Mouse (Mus musculus) liver, embryonic 16.5 days (tissue): ENCODE measurements around the gene Abca3. TPM values are rescaled to one million over a fixed set of nuclear protein-coding genes. Genes with fewer than 3 reads are reported as not detected.

ENCODE experiments used
- ATAC-seq: fragments of 200-750 bp; cut with Nextera tagmentation; 2 replicates; pipeline ENCODE4 v1.8.0; 2017; ENCODE audit warnings: low read depth, mild to moderate bottlenecking, moderate number of reproducible peaks, moderate library complexity
- H3K27ac ChIP-seq: fragments of 300-500 bp; sonication (generic); 2 replicates; pipeline ENCODE4 v1.5.1; 2014; ENCODE audit warnings: mild to moderate bottlenecking, low read length
- H3K27me3 ChIP-seq: fragments of 300-500 bp; sonication (generic); 2 replicates; pipeline ENCODE4 v1.6.1; 2014; ENCODE audit warnings: low read depth, low read length, mixed read lengths; ENCODE audit not compliant: control insufficient read depth, insufficient read depth
- H3K36me3 ChIP-seq: fragments of 300-500 bp; sonication (generic); 2 replicates; pipeline ENCODE4 v1.6.1; 2014; ENCODE audit warnings: mild to moderate bottlenecking; ENCODE audit not compliant: control insufficient read depth, insufficient read depth
- H3K4me1 ChIP-seq: fragments of 300-500 bp; sonication (generic); 2 replicates; pipeline ENCODE4 v1.6.1; 2014; ENCODE audit warnings: low read depth, low read length, mixed read lengths; ENCODE audit not compliant: control insufficient read depth
- H3K4me2 ChIP-seq: fragments of 300-500 bp; sonication (generic); 2 replicates; pipeline ENCODE4 v1.6.1; 2014; ENCODE audit warnings: low read depth, low read length, mixed read lengths
- H3K4me3 ChIP-seq: fragments of 300-500 bp; sonication (generic); 2 replicates; pipeline ENCODE4 v1.5.1; 2014; ENCODE audit warnings: low read depth, mild to moderate bottlenecking, low read length
- H3K9ac ChIP-seq: fragments of 300-500 bp; sonication (generic); 2 replicates; pipeline ENCODE4 v1.6.1; 2014; ENCODE audit warnings: low read depth, low read length
- H3K9me3 ChIP-seq: fragments of 300-500 bp; sonication (generic); replicated peaks from 2 replicates; pipeline ENCODE4 v1.6.1; 2016; ENCODE audit warnings: low read length; ENCODE audit not compliant: control insufficient read depth
- whole genome bisulfite sequencing: fragments of 180-500 bp; shearing (Covaris S2); extraction: QIAGEN DNeasy Blood & Tissue Kit; methylation state at CpG from one replicate; pipeline ENCODE4 v1.1.7; 2014; ENCODE audit not compliant: insufficient replicate concordance; 5-methylcytosine and 5-hydroxymethylcytosine counted together
- polyA plus RNA-seq: library from polyadenylated mRNA; unstranded; fragments of >200 nt; fragmentation: Nextera tagmentation; extraction: Ambion mirVana; gene quantifications from 2 replicates; pipeline ENCODE4 v1.2.1, GENCODE M21; 2015

The Abca3 gene
- polyA plus RNA-seq, 1 experiment from 2014 or later, result 15.0 TPM

DNA sequence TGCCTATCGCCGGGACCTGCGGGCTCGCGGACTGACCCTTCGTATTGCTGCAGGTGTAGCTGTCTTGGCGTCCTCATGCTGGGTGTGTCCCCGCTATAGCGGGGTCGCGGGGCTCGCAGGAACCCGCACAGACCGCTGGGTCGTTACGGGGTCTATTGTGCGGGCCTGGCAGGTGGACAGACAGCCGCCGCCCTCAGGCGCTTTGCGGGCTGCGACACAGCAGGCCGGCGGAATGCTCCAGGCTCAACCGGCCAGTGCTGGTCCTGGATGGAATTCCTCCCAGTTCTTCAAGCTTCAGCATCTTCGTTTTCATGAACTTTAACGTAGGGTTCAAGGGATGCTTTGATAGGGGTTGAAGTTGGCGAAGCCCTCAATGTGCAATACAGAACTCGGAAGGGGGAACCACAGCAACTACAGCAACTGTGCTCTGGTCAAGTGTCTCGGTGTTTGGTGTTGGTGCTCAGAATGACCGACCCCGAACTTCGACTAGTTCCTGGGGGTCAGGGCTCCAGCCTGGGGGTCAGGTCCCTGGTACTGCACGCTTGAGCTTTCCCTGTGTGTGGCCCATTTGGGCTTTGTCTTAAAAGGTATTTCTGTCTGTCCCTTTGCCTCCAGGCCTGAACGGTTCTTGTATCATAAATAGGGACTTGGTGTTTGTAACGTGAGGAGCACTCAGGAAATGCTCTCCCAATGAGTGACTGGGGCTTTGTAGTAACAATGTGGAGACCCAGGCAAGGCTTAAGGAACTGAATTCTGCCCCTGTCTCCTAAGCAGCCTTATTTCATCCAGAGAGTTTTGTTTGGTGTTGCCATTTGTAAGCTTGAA, 832 bp downstream of the Abca3 start:
- H3K36me3 ChIP-seq, result no peaks in the 10 kb centered on the region
- H3K27me3 ChIP-seq, result peaks cover 15% of the 10 kb centered on the region
- WGBS, result under 1% methylated on average over 36 of the region's 36 CpGs
- H3K27ac ChIP-seq, result peak overlapping the region; percentile 87
- H3K4me2 ChIP-seq, result peak overlapping the region; percentile 95
- H3K9me3 ChIP-seq, result no peaks in the 10 kb centered on the region
- H3K4me3 ChIP-seq, result peak overlapping the region; percentile 92
- H3K9ac ChIP-seq, result peak overlapping the region; percentile 94
- peaks cover 48% of the 10 kb centered on the region for H3K4me1 ChIP-seq
- peak; percentile 17 for ATAC-seq

DNA sequence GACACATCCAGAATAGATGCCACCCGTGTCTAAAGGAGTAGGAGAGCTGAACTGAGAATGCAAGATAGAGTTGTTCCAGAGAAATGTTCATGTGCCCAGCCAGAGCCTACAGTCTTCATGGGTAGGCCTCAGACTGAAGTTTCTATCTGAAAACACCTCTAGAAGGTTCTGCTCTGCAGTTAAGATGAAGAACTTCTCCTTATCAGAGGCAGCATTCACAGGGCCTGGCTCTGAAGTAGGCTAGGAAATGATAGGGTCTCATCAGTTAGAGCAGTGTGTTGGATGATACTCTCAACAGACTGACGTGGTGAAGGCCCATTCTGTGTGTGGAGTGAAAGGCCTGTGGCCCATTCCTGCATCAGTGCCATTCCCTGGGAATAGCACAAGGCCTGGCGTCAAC, 2.2 kb downstream of the Abca3 start:
- Histone ChIP-seq H3K4me3 (peak overlapping the region; percentile 92), H3K27ac (peak overlapping the region; percentile 87), H3K4me2 (peak overlapping the region; percentile 95), H3K36me3 (peaks cover 2% of the 10 kb centered on the region; the same call in 1 of the 2 replicates), H3K9me3 (no peaks in the 10 kb centered on the region), H3K4me1 (peaks cover 48% of the 10 kb centered on the region), H3K9ac (peak overlapping the region; percentile 94), H3K27me3 (peaks cover 15% of the 10 kb centered on the region)
- 34% methylated on average over 3 of the region's 3 CpGs for WGBS
- peak; percentile 70 for ATAC-seq

DNA sequence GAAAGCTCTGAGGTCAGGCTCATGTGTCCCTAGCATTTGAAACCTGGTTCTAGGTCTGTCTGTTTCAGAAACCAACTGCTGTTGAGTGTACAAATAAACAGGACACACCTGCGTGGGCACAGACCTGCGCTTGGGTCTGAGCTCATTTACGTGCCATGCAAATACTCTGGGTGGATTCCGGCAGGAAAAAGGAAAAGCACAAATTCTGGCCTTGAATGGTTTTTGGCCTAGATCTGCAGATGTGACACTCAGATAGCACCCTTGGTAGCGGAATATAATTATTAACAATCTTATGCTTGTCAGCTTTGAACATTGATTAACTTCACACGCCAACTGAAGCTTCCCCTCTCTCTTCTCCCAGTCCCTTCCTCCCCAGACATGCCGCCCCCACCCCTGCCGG, 3.5 kb downstream of the Abca3 start:
- 65% methylated on average over 8 of the region's 8 CpGs for WGBS
- peaks cover 59% of the 10 kb centered on the region for H3K4me1 ChIP-seq
- H3K36me3 ChIP-seq, result peaks cover 2% of the 10 kb centered on the region; the same call in 1 of the 2 replicates
- H3K4me3 ChIP-seq, result no peak overlapping the region
- H3K9ac ChIP-seq, result 0 out of 2 replicates have a peak overlapping the region, but pooled peaks have one; percentile 6
- H3K4me2 ChIP-seq, result peak overlapping the region; percentile 95
- H3K9me3 ChIP-seq, result no peaks in the 10 kb centered on the region
- peak overlapping the region; percentile 87 for H3K27ac ChIP-seq
- peaks cover 8% of the 10 kb centered on the region for H3K27me3 ChIP-seq
- ATAC-seq, result no peak

DNA sequence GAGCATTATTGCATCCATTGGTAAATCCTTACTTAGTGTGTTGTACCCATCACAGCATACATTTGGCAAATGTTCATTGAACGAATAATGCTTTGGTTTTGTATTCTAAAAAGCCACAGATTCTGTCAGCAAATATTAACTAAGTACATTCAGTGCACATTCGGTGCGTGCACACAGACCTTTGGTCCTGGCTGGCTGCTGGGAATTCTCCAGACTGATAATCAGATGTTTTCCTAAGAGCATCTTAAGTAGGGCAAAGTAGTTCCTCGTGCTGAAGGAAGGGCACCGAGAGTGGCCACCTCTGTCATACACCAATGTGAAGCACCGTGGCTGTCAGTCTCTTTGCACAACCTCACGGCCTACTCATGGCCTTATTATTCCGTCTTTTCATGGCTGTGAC, 7.3 kb downstream of the Abca3 start:
- peak overlapping the region; percentile 62; the same call in 1 of the 2 replicates for H3K27ac ChIP-seq
- H3K4me3 ChIP-seq, result no peak overlapping the region
- peaks cover 2% of the 10 kb centered on the region for H3K36me3 ChIP-seq
- H3K4me1 ChIP-seq, result peaks cover 46% of the 10 kb centered on the region
- no peaks in the 10 kb centered on the region for H3K27me3 ChIP-seq
- H3K9ac ChIP-seq, result no peak overlapping the region
- 78% methylated on average over 8 of the region's 8 CpGs for WGBS
- H3K4me2 ChIP-seq, result no peak overlapping the region
- no peaks in the 10 kb centered on the region for H3K9me3 ChIP-seq
- no peak for ATAC-seq

DNA sequence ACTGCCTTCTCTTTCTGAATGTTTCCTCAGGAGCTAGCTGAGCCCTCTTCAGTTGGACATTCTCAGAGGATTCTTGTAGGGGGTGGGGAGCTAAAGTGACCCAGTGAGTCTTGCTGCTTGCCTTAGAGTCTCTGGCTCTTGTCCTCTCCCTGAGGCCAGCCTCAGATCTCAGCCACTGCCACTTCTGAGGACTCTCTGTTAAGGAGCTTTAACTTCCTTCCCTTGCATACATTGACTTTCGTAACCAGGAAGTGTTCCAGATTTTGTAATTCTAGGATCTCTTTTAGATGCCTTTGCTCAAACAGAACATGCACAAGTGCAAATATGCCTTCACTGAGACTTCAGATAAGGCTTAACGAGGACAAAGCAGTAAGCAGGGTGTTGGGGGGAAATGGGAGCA, 8.2 kb downstream of the Abca3 start:
- no peak overlapping the region for H3K4me2 ChIP-seq
- no peak for ATAC-seq
- no peak overlapping the region for H3K4me3 ChIP-seq
- H3K9ac ChIP-seq, result no peak overlapping the region
- H3K9me3 ChIP-seq, result no peaks in the 10 kb centered on the region
- no peaks in the 10 kb centered on the region for H3K27me3 ChIP-seq
- H3K36me3 ChIP-seq, result peaks cover 5% of the 10 kb centered on the region
- 52% methylated on average over 2 of the region's 2 CpGs for WGBS
- peak overlapping the region; percentile 62 for H3K27ac ChIP-seq
- peaks cover 37% of the 10 kb centered on the region for H3K4me1 ChIP-seq

DNA sequence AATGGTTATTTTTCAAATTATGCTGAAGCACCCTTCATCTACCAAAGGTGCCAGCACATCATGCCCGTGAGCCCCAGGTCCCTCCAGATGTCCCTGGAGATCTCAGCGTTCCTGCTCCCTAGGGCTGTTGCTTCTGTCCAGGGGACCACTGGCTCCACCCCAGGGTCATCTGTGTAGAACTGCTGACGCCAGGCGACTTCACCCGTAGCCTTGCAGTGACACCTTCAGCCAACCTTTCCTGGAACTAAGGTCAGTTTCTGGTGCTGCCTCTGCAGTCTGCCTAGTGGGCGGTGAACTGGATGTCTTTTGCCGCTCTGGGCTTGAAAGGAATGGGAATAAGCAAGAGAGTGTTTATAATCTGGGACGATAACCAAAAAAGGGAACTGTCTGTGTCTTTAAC, 9.1 kb downstream of the Abca3 start:
- Histone ChIP-seq H3K4me1 (peaks cover 30% of the 10 kb centered on the region), H3K4me2 (no peak overlapping the region), H3K27ac (0 out of 2 replicates have a peak overlapping the region, but pooled peaks have one; percentile 6), H3K36me3 (peaks cover 7% of the 10 kb centered on the region), H3K9ac (no peak overlapping the region), H3K27me3 (no peaks in the 10 kb centered on the region), H3K9me3 (no peaks in the 10 kb centered on the region), H3K4me3 (no peak overlapping the region)
- WGBS, result 69% methylated on average over 8 of the region's 8 CpGs
- no peak for ATAC-seq

DNA sequence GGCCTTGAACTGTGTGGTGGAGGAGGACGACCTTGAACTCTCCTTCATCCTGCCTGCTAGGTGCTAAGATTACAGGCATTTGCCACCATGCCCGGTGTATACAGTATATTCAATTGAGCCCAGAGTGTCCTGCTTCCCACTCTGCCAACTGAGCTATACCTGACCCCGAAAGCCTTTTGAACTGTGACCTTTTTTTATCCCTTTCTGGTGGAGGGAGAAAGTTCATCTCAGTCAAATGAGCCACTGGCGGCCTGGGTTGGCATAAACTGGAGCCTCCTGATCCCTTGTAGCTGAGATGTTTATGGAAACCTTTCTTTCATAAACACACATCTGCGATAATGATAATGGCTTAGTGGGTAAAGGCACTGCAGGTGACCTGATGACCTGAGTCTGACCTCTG, 9.5 kb downstream of the Abca3 start:
- WGBS, result 73% methylated on average over 5 of the region's 5 CpGs
- peaks cover 9% of the 10 kb centered on the region for H3K36me3 ChIP-seq
- H3K9ac ChIP-seq, result no peak overlapping the region
- no peaks in the 10 kb centered on the region for H3K27me3 ChIP-seq
- ATAC-seq, result no peak
- H3K9me3 ChIP-seq, result no peaks in the 10 kb centered on the region
- peaks cover 26% of the 10 kb centered on the region for H3K4me1 ChIP-seq
- no peak overlapping the region for H3K27ac ChIP-seq
- H3K4me2 ChIP-seq, result no peak overlapping the region
- H3K4me3 ChIP-seq, result no peak overlapping the region

DNA sequence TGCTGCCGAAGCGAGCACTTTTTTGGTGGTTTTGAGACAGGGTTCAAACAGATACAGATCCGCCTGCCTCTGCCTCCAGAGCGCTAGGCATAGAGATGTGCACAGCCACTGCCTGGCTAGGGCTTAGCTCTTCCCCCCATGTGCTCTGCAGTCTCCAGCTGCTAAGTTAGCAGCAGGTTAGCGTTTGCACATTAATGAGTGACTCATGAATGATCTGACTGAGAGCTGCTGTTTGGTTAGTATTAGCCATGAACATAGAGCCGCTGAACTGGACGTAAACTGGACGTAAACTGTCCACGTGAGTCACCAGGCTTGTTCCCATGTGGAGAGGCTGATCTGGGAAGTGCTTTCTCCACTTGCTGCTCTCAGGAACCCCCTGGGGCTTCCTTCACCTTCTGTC, 10.8 kb downstream of the Abca3 start:
- Histone ChIP-seq H3K4me3 (no peak overlapping the region), H3K36me3 (peaks cover 21% of the 10 kb centered on the region), H3K27me3 (no peaks in the 10 kb centered on the region), H3K9me3 (no peaks in the 10 kb centered on the region), H3K27ac (peak overlapping the region; percentile 56), H3K4me1 (peaks cover 23% of the 10 kb centered on the region), H3K4me2 (no peak overlapping the region), H3K9ac (no peak overlapping the region)
- ATAC-seq, result peak; percentile 84
- 72% methylated on average over 9 of the region's 9 CpGs for WGBS

DNA sequence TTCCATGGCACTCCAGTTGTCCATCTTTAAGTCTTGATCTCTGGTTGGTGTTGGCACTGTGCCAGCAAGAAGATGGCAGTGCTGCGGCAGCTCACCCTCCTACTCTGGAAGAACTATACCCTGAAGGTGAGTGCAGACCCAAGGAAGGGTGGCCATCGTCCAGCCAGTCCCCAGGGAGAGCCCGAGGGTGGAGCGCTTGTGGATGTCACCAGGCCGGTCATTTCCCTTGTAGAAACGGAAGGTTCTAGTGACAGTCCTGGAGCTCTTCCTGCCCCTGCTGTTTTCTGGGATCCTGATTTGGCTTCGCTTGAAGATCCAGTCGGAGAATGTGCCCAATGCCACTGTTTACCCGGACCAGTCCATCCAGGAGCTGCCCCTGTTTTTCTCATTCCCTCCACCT, 12.7 kb downstream of the Abca3 start:
- Histone ChIP-seq H3K9ac (no peak overlapping the region), H3K4me1 (peaks cover 18% of the 10 kb centered on the region), H3K4me3 (no peak overlapping the region), H3K27ac (no peak overlapping the region), H3K9me3 (no peaks in the 10 kb centered on the region), H3K36me3 (peaks cover 23% of the 10 kb centered on the region), H3K27me3 (no peaks in the 10 kb centered on the region), H3K4me2 (no peak overlapping the region)
- 88% methylated on average over 9 of the region's 9 CpGs for WGBS
- no peak for ATAC-seq
